Mouse (Mus musculus) embryonic facial prominence, embryonic 14.5 days (tissue): ENCODE measurements at regions not wholly inside any gene's neighbourhood (a gene's known extent, or its start where the extent isn't known, plus 50 kb on each side); places are given as distances from the start of the nearest gene placed in this dataset.

Source experiments
- ATAC-seq: fragments of 200-750 bp; cut with Nextera tagmentation; 2 replicates; pipeline ENCODE4 v1.8.0; 2017; ENCODE audit warnings: low read depth, moderate number of reproducible peaks, moderate TSS enrichment
- DNase-seq: peaks from one replicate; pipeline ENCODE4 v3.0.0-alpha.2; 2015; ENCODE audit warnings: low spot score
- H3K27ac ChIP-seq: fragments of 300-500 bp; sonication (generic); replicated peaks from 2 replicates; pipeline ENCODE4 v1.5.1; 2014; ENCODE audit warnings: low read depth, mild to moderate bottlenecking, low read length, moderate library complexity
- H3K27me3 ChIP-seq: fragments of 300-500 bp; sonication (generic); replicated peaks from 2 replicates; pipeline ENCODE4 v1.6.1; 2014; ENCODE audit warnings: low read length; ENCODE audit not compliant: control insufficient read depth, insufficient read depth
- H3K36me3 ChIP-seq: fragments of 300-500 bp; sonication (generic); 2 replicates; pipeline ENCODE4 v1.6.1; 2014; ENCODE audit warnings: low read length, mixed read lengths; ENCODE audit not compliant: control insufficient read depth, insufficient read depth
- H3K4me1 ChIP-seq: fragments of 300-500 bp; sonication (generic); 2 replicates; pipeline ENCODE4 v1.6.1; 2014; ENCODE audit warnings: antibody characterized with exemption, low read length; ENCODE audit not compliant: control insufficient read depth, insufficient read depth
- H3K4me2 ChIP-seq: fragments of 300-500 bp; sonication (generic); 2 replicates; pipeline ENCODE4 v1.6.1; 2014; ENCODE audit warnings: low read depth, mild to moderate bottlenecking, low read length, moderate library complexity, mixed read lengths
- H3K4me3 ChIP-seq: fragments of 300-500 bp; sonication (generic); 2 replicates; pipeline ENCODE4 v1.5.1; 2014; ENCODE audit warnings: low read depth, mild to moderate bottlenecking, low read length
- H3K9ac ChIP-seq: fragments of 300-500 bp; sonication (generic); 2 replicates; pipeline ENCODE4 v1.6.1; 2014; ENCODE audit warnings: low read depth, mild to moderate bottlenecking, low read length, moderate library complexity, mixed read lengths
- H3K9me3 ChIP-seq: fragments of 300-500 bp; sonication (generic); 2 replicates; pipeline ENCODE4 v1.6.1; 2016; ENCODE audit warnings: low read length; ENCODE audit not compliant: control insufficient read depth
- WGBS: fragments of 180-500 bp; shearing (Covaris S2); extraction: QIAGEN DNeasy Blood & Tissue Kit; methylation state at CpG from one replicate; pipeline ENCODE4 v1.1.7; 2014; 5-methylcytosine and 5-hydroxymethylcytosine counted together

GRCm38 (mm10) chr19:15348356-15348755, 598.8 kb downstream of the Psat1 start:
- WGBS: 84% methylated on average over 3 of the region's 3 CpGs
- Histone ChIP-seq H3K27ac (no peak overlapping the region), H3K27me3 (no peaks in the 10 kb centered on the region), H3K9ac (no peak overlapping the region), H3K36me3 (no peaks in the 10 kb centered on the region), H3K9me3 (no peaks in the 10 kb centered on the region), H3K4me3 (no peak overlapping the region), H3K4me1 (no peaks in the 10 kb centered on the region), H3K4me2 (no peak overlapping the region)
- DNase-seq (no peak), ATAC-seq (no peak)

GRCm38 (mm10) chr19:15342229-15342628, 604.9 kb downstream of the Psat1 start:
- no peak for ATAC-seq
- WGBS: 83% methylated on average over 1 of the region's 1 CpGs

GRCm38 (mm10) chr19:15340305-15340983, 606.7 kb downstream of the Psat1 start:
- no peak for ATAC-seq
- peak overlapping the region; percentile 35 for H3K4me2 ChIP-seq
- H3K4me3 ChIP-seq: no peak overlapping the region
- no peak overlapping the region for H3K9ac ChIP-seq
- 0 out of 2 replicates have a peak, but pooled peaks cover 3% of the 10 kb centered on the region for H3K4me1 ChIP-seq
- H3K27me3 ChIP-seq: no peaks in the 10 kb centered on the region
- peak; percentile 38 for DNase-seq
- WGBS: 30% methylated on average over 19 of the region's 19 CpGs
- no peaks in the 10 kb centered on the region for H3K36me3 ChIP-seq
- no peaks in the 10 kb centered on the region for H3K9me3 ChIP-seq
- no peak overlapping the region for H3K27ac ChIP-seq

More at GRCm38 (mm10) chr19:15342229-15342628, 604.9 kb downstream of the Psat1 start:
- Histone ChIP-seq H3K4me3 (no peak overlapping the region), H3K36me3 (no peaks in the 10 kb centered on the region), H3K27me3 (no peaks in the 10 kb centered on the region), H3K4me2 (no peak overlapping the region), H3K9ac (no peak overlapping the region), H3K4me1 (0 out of 2 replicates have a peak, but pooled peaks cover 3% of the 10 kb centered on the region), H3K27ac (no peak overlapping the region), H3K9me3 (no peaks in the 10 kb centered on the region)
- DNase-seq: no peak

- Histone ChIP-seq H3K4me3 (no peak overlapping the region), H3K9me3 (no peaks in the 10 kb centered on the region), H3K27ac (no peak overlapping the region), H3K9ac (no peak overlapping the region), H3K4me1 (0 out of 2 replicates have a peak, but pooled peaks cover 3% of the 10 kb centered on the region), H3K27me3 (no peaks in the 10 kb centered on the region), H3K4me2 (peak overlapping the region; percentile 35), H3K36me3 (no peaks in the 10 kb centered on the region)
- WGBS: 49% methylated on average over 11 of the region's 11 CpGs
- no peak for ATAC-seq
- DNase-seq: no peak
These were observed 607.2 kb downstream of the Psat1 start for GRCm38 (mm10) chr19:15339979-15340304.

- Histone ChIP-seq H3K4me3 (no peak overlapping the region), H3K4me2 (no peak overlapping the region), H3K9me3 (no peaks in the 10 kb centered on the region), H3K27ac (no peak overlapping the region), H3K36me3 (no peaks in the 10 kb centered on the region), H3K9ac (no peak overlapping the region), H3K27me3 (no peaks in the 10 kb centered on the region), H3K4me1 (no peaks in the 10 kb centered on the region)
- 84% methylated on average over 3 of the region's 3 CpGs for WGBS
- DNase-seq (peak; percentile 8), ATAC-seq (no peak)
These were observed 617.0 kb downstream of the Psat1 start for GRCm38 (mm10) chr19:15330155-15330554.

GRCm38 (mm10) chr19:15299474-15299873, 647.7 kb downstream of the Psat1 start:
- no peak overlapping the region for H3K27ac ChIP-seq
- H3K27me3 ChIP-seq: no peaks in the 10 kb centered on the region
- DNase-seq (no peak), ATAC-seq (no peak)
- WGBS: 44% methylated on average over 6 of the region's 6 CpGs
- H3K4me1 ChIP-seq: no peaks in the 10 kb centered on the region
- H3K4me2 ChIP-seq: no peak overlapping the region
- H3K4me3 ChIP-seq: no peak overlapping the region
- H3K9me3 ChIP-seq: no peaks in the 10 kb centered on the region
- H3K9ac ChIP-seq: no peak overlapping the region
- no peaks in the 10 kb centered on the region for H3K36me3 ChIP-seq

GRCm38 (mm10) chr19:15285016-15285415, 662.1 kb downstream of the Psat1 start:
- Histone ChIP-seq H3K9me3 (no peaks in the 10 kb centered on the region), H3K4me3 (no peak overlapping the region), H3K4me2 (no peak overlapping the region), H3K36me3 (no peaks in the 10 kb centered on the region), H3K27ac (no peak overlapping the region), H3K4me1 (no peaks in the 10 kb centered on the region), H3K27me3 (no peaks in the 10 kb centered on the region), H3K9ac (no peak overlapping the region)
- no peak for DNase-seq
- no peak for ATAC-seq
- WGBS: 89% methylated on average over 2 of the region's 2 CpGs

GRCm38 (mm10) chr19:15242781-15243180, 644.9 kb upstream of the Tle4 start:
- Histone ChIP-seq H3K4me3 (no peak overlapping the region), H3K9me3 (no peaks in the 10 kb centered on the region), H3K36me3 (no peaks in the 10 kb centered on the region), H3K4me2 (no peak overlapping the region), H3K4me1 (no peaks in the 10 kb centered on the region), H3K9ac (no peak overlapping the region), H3K27ac (no peak overlapping the region), H3K27me3 (no peaks in the 10 kb centered on the region)
- 65% methylated on average over 3 of the region's 3 CpGs for WGBS
- ATAC-seq: no peak
- DNase-seq: peak; percentile 5
